Mouse (Mus musculus) natural killer cell, adult 2 months (primary cell): ENCODE measurements around the gene Hist3h2ba.

Experiments used
- DNase-seq, 2 experiments: peaks; one replicate each; pipeline ENCODE4 v3.0.0; 2022; ENCODE audit warnings: low spot score in 2 of 2

Hist3h2ba gene

GRCm38 (mm10) chr11:58948542-58949479 lies at the start of gene Hist3h2ba:
TSS of gene Hist3h2ba (plus strand) at chr11:58948920.
- DNase-seq: peak; percentile 49 to 50

- no peak for DNase-seq
Observed at GRCm38 (mm10) chr11:58901080-58901479, 47.6 kb upstream of the Hist3h2ba start.

GRCm38 (mm10) chr11:58903511-58904409 lies 45.0 kb upstream of the Hist3h2ba start, which contains the start of gene Zfp39:
TSS of gene Zfp39 (minus strand) at chr11:58904225.
- peak; percentile 95 to 97 for DNase-seq

- DNase-seq: no peak
Observed at GRCm38 (mm10) chr11:58904410-58904718, 44.4 kb upstream of the Hist3h2ba start.

GRCm38 (mm10) chr11:58904838-58905237 lies 43.9 kb upstream of the Hist3h2ba start:
- peak in 1 of 2 experiments; percentile 31 for DNase-seq

- no peak for DNase-seq
Observed at GRCm38 (mm10) chr11:58913776-58914175, 34.9 kb upstream of the Hist3h2ba start.

GRCm38 (mm10) chr11:58914461-58915028 lies 34.2 kb upstream of the Hist3h2ba start:
- peak in 1 of 2 experiments; percentile 23 for DNase-seq

- DNase-seq: peak; percentile 66 to 78
Observed at GRCm38 (mm10) chr11:58916879-58917744, 31.6 kb upstream of the Hist3h2ba start.

GRCm38 (mm10) chr11:58917745-58918366 lies 30.9 kb upstream of the Hist3h2ba start, which contains the start of gene Btnl10:
TSS of gene Btnl10 (plus strand) at chr11:58917908.
- DNase-seq: no peak

GRCm38 (mm10) chr11:58918759-58919158 lies 30.0 kb upstream of the Hist3h2ba start:
- DNase-seq: no peak

GRCm38 (mm10) chr11:58922420-58922819 lies 26.3 kb upstream of the Hist3h2ba start:
- no peak for DNase-seq

GRCm38 (mm10) chr11:58926651-58927050 lies 22.1 kb upstream of the Hist3h2ba start:
- no peak for DNase-seq

GRCm38 (mm10) chr11:58927053-58927452 lies 21.7 kb upstream of the Hist3h2ba start:
- no peak for DNase-seq

GRCm38 (mm10) chr11:58927790-58928651 lies 20.7 kb upstream of the Hist3h2ba start:
- peak; percentile 88 to 91 for DNase-seq

- no peak for DNase-seq
Observed at GRCm38 (mm10) chr11:58929055-58929454, 19.7 kb upstream of the Hist3h2ba start.

- no peak for DNase-seq
Observed at GRCm38 (mm10) chr11:58929641-58930040, 19.1 kb upstream of the Hist3h2ba start.

- no peak for DNase-seq
Observed at GRCm38 (mm10) chr11:58930254-58930653, 18.5 kb upstream of the Hist3h2ba start.

GRCm38 (mm10) chr11:58931576-58931975 lies 17.1 kb upstream of the Hist3h2ba start:
- DNase-seq: peak; percentile 23 to 38

- no peak for DNase-seq
Observed at GRCm38 (mm10) chr11:58937909-58938308, 10.8 kb upstream of the Hist3h2ba start.
